Mouse (Mus musculus): ENCODE measurements at regions not wholly inside any gene's neighbourhood (a gene's known extent, or its start where the extent isn't known, plus 50 kb on each side); places are given as distances from the start of the nearest gene placed in this dataset.
A peak's percentile ranks its signal among the peaks of the same experiment; 100 is the strongest.

DNA sequence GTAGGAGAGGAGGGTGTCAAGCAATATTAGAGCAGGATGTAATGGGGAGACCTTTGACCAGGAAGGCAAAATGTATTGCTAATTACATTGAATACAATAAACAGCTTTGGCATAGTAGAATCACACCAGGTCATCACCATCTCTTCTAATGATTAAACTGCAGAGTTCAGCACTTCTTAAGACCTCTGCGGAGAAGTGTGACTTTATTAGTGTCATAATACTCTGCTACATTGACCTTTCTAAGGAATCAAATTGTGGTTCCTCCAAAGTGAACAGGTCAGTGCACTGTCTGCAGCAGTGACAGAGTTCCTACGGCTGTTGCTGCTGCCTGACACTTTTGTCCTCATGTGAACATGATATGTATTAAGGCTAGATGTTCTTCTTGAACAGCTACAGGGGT, 228.0 kb upstream of the Gm11042 start:
- no peaks in the 10 kb centered on the region for H3K36me3 ChIP-seq (ENCODE audit: control insufficient read depth, insufficient read depth, low read length)
- H3K27ac ChIP-seq (replicated peaks; ENCODE audit: insufficient read depth, low read depth, low read length) = no peak overlapping the region
- no peaks in the 10 kb centered on the region for H3K79me2 ChIP-seq (ENCODE audit: control insufficient read depth, insufficient read depth, low read length)
- TF ChIP-seq CTCF (IDR thresholded peaks at IDR 0.05; ENCODE audit: low read depth, low read length) (no peak), POLR2A (IDR thresholded peaks at IDR 0.05; ENCODE audit: extremely low read depth, insufficient read depth, low read length) (no peak)
- H3K4me3 ChIP-seq (ENCODE audit: insufficient read depth, low read depth, low read length) = no peak overlapping the region
- no peak overlapping the region for H3K9ac ChIP-seq (ENCODE audit: low read depth, low read length)
- DNase-seq (ENCODE audit: extremely low read depth, low read depth, low spot score) = no peak
- no peaks in the 10 kb centered on the region for H3K27me3 ChIP-seq (ENCODE audit: control insufficient read depth, insufficient read depth, low read length)
- WGBS = 83% methylated on average over 2 of the region's 2 CpGs
- H3K4me1 ChIP-seq (ENCODE audit: control insufficient read depth, insufficient read depth, low read length) = no peaks in the 10 kb centered on the region

- DNase-seq (ENCODE audit: extremely low read depth, low read depth, low spot score) = no peak
- Histone ChIP-seq H3K27ac (replicated peaks; ENCODE audit: insufficient read depth, low read depth, low read length) (no peak overlapping the region), H3K36me3 (ENCODE audit: control insufficient read depth, insufficient read depth, low read length) (no peaks in the 10 kb centered on the region), H3K9ac (ENCODE audit: low read depth, low read length) (no peak overlapping the region), H3K4me3 (ENCODE audit: insufficient read depth, low read depth, low read length) (no peak overlapping the region), H3K4me1 (ENCODE audit: control insufficient read depth, insufficient read depth, low read length) (no peaks in the 10 kb centered on the region), H3K27me3 (ENCODE audit: control insufficient read depth, insufficient read depth, low read length) (no peaks in the 10 kb centered on the region), H3K79me2 (ENCODE audit: control insufficient read depth, insufficient read depth, low read length) (no peaks in the 10 kb centered on the region)
- no peak for TF ChIP-seq POLR2A (IDR thresholded peaks at IDR 0.05; ENCODE audit: extremely low read depth, insufficient read depth, low read length)
- TF ChIP-seq CTCF (IDR thresholded peaks at IDR 0.05; ENCODE audit: low read depth, low read length) = no peak
- 74% methylated on average over 2 of the region's 2 CpGs for WGBS
These were observed 218.7 kb upstream of the Gm11042 start for GRCm38 (mm10) chr12:74534882-74535281.

- TF ChIP-seq CTCF (IDR thresholded peaks at IDR 0.05; ENCODE audit: low read depth, low read length) (no peak), POLR2A (IDR thresholded peaks at IDR 0.05; ENCODE audit: extremely low read depth, insufficient read depth, low read length) (no peak)
- H3K4me1 ChIP-seq (ENCODE audit: control insufficient read depth, insufficient read depth, low read length) = no peaks in the 10 kb centered on the region
- WGBS = 80% methylated on average over 5 of the region's 5 CpGs
These were observed 212.9 kb upstream of the Gm11042 start for GRCm38 (mm10) chr12:74528983-74529566.

DNA sequence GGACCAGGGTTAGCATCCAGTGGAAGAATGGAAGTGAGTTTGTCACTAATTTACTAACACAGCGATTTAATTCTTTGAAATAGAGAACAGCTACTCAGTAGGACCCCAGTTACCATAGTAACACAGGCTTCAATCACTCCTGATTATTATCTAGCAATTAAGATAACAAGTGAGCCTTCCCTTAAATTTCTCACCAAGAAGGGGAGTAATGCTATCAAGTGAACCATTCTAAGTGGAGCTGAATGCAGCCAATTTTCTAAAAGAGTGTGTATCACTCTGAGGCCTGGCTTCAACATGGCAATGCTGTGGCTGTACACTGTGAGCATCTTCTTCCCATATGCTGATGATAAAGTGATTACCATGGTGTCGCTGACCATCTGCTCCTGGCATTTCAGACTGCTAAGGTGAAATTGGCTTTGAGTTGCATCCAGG, 211.0 kb upstream of the Gm11042 start:
- H3K4me3 ChIP-seq (ENCODE audit: insufficient read depth, low read depth, low read length) = no peak overlapping the region
- H3K4me1 ChIP-seq (ENCODE audit: control insufficient read depth, insufficient read depth, low read length) = no peaks in the 10 kb centered on the region
- 53% methylated on average over 2 of the region's 2 CpGs for WGBS
- H3K79me2 ChIP-seq (ENCODE audit: control insufficient read depth, insufficient read depth, low read length) = no peaks in the 10 kb centered on the region
- H3K27ac ChIP-seq (replicated peaks; ENCODE audit: insufficient read depth, low read depth, low read length) = no peak overlapping the region
- no peak overlapping the region for H3K9ac ChIP-seq (ENCODE audit: low read depth, low read length)
- no peak for DNase-seq (ENCODE audit: extremely low read depth, low read depth, low spot score)
- TF ChIP-seq POLR2A (IDR thresholded peaks at IDR 0.05; ENCODE audit: extremely low read depth, insufficient read depth, low read length) (no peak), CTCF (IDR thresholded peaks at IDR 0.05; ENCODE audit: low read depth, low read length) (no peak)
- H3K36me3 ChIP-seq (ENCODE audit: control insufficient read depth, insufficient read depth, low read length) = no peaks in the 10 kb centered on the region
- no peaks in the 10 kb centered on the region for H3K27me3 ChIP-seq (ENCODE audit: control insufficient read depth, insufficient read depth, low read length)

More at GRCm38 (mm10) chr12:74528983-74529566, 212.9 kb upstream of the Gm11042 start:
- Histone ChIP-seq H3K9ac (ENCODE audit: low read depth, low read length) (no peak overlapping the region), H3K79me2 (ENCODE audit: control insufficient read depth, insufficient read depth, low read length) (no peaks in the 10 kb centered on the region), H3K27me3 (ENCODE audit: control insufficient read depth, insufficient read depth, low read length) (no peaks in the 10 kb centered on the region), H3K27ac (replicated peaks; ENCODE audit: insufficient read depth, low read depth, low read length) (no peak overlapping the region), H3K4me3 (ENCODE audit: insufficient read depth, low read depth, low read length) (no peak overlapping the region), H3K36me3 (ENCODE audit: control insufficient read depth, insufficient read depth, low read length) (no peaks in the 10 kb centered on the region)
- peak; percentile 8 for DNase-seq (ENCODE audit: extremely low read depth, low read depth, low spot score)

DNA sequence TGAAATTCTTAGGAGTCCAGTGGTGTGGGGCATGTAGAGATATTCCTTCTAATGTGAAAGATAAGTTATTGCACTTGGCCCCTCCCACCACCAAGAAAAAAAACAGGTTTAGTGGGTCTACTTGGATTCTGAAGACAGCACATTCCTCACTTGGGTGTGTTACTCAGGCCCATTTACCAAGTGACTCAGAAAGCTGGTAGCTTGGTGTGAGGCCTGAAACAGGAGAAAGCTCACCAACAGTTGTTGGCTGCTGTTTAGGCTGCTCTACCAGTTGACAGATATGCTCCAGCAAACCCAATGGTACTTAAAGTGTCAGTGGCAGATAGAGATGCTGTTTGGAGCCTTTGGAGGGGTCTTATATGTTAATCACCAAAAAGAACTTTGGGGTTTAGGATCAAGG, 207.8 kb upstream of the Gm11042 start:
- H3K27me3 ChIP-seq (ENCODE audit: control insufficient read depth, insufficient read depth, low read length) = no peaks in the 10 kb centered on the region
- no peaks in the 10 kb centered on the region for H3K36me3 ChIP-seq (ENCODE audit: control insufficient read depth, insufficient read depth, low read length)
- H3K4me3 ChIP-seq (ENCODE audit: insufficient read depth, low read depth, low read length) = no peak overlapping the region
- H3K27ac ChIP-seq (replicated peaks; ENCODE audit: insufficient read depth, low read depth, low read length) = no peak overlapping the region
- DNase-seq (ENCODE audit: extremely low read depth, low read depth, low spot score) = no peak
- no peak for TF ChIP-seq CTCF (IDR thresholded peaks at IDR 0.05; ENCODE audit: low read depth, low read length)
- TF ChIP-seq POLR2A (IDR thresholded peaks at IDR 0.05; ENCODE audit: extremely low read depth, insufficient read depth, low read length) = no peak
- H3K4me1 ChIP-seq (ENCODE audit: control insufficient read depth, insufficient read depth, low read length) = no peaks in the 10 kb centered on the region
- H3K79me2 ChIP-seq (ENCODE audit: control insufficient read depth, insufficient read depth, low read length) = no peaks in the 10 kb centered on the region
- H3K9ac ChIP-seq (ENCODE audit: low read depth, low read length) = no peak overlapping the region

DNA sequence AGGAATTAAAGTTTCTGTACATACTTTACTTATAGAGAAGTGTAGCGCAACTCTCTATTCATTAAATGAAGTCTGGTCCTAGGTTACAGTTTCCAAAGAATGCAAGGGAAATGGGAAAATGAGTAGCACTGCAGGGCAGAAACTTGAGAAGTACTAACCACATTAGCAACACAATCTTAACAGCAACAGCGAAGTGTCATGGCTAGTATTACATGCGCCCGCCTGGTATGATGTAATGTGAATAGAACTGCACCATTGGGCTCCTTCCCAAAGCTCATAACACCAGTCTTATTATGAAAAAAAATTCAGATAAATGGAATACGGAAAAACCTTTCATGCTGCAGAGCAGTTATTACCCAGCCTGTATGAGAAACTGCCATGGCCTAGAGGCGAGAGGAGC, 201.8 kb upstream of the Gm11042 start:
- H3K4me1 ChIP-seq (ENCODE audit: control insufficient read depth, insufficient read depth, low read length) = no peaks in the 10 kb centered on the region
- WGBS = 94% methylated on average over 6 of the region's 6 CpGs
- no peaks in the 10 kb centered on the region for H3K36me3 ChIP-seq (ENCODE audit: control insufficient read depth, insufficient read depth, low read length)

More for the DNA sequence above, 201.8 kb upstream of the Gm11042 start:
- no peaks in the 10 kb centered on the region for H3K79me2 ChIP-seq (ENCODE audit: control insufficient read depth, insufficient read depth, low read length)
- H3K27me3 ChIP-seq (ENCODE audit: control insufficient read depth, insufficient read depth, low read length) = no peaks in the 10 kb centered on the region
- no peak for TF ChIP-seq CTCF (IDR thresholded peaks at IDR 0.05; ENCODE audit: low read depth, low read length)
- TF ChIP-seq POLR2A (IDR thresholded peaks at IDR 0.05; ENCODE audit: extremely low read depth, insufficient read depth, low read length) = no peak
- DNase-seq (ENCODE audit: extremely low read depth, low read depth, low spot score) = no peak
- H3K4me3 ChIP-seq (ENCODE audit: insufficient read depth, low read depth, low read length) = no peak overlapping the region
- no peak overlapping the region for H3K27ac ChIP-seq (replicated peaks; ENCODE audit: insufficient read depth, low read depth, low read length)
- H3K9ac ChIP-seq (ENCODE audit: low read depth, low read length) = no peak overlapping the region

All from liver, adult 2 months (tissue).